Mouse (Mus musculus): ENCODE measurements around the gene Sult6b2. TPM values are rescaled to one million over a fixed set of nuclear protein-coding genes. Genes with fewer than 3 reads are reported as not detected.

The Sult6b2 gene
- polyA plus RNA-seq, 2 experiments from 2014 or later: not detected

DNA sequence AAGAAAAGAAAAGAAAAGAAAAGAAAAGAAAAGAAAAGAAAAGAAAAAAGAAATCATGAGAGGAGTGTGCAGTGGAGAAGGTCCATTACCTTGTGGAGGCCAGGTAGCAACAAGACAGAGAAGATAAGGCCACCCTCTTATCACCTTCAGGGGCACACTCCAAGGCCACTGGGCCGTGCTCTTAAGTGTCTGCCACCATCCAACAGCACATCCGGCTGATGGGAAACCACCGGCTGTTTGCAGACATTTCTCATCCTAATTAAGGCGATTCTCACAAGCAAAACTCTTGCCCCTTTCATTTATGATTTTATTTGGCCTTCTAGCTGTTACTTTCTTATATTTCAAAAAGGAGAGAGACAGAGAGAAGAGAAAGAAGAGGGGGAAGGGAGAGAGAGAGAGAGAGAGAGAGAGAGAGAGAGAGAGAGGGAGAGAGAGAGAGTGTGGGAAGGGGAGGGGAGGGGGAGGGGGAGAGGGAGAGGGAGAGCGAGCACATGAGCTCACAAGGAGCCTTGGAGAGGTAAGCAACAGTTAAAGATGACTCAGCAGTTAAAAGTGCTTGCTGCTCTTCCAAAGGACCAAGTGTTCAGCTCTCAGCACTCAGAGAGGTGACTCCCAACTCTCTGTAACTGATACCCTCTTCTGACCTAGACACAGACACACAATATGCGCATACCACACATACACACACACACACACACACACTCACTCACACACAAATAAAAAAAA is 5.2 kb upstream of the Sult6b2 start:
- peak; percentile 86 for ATAC-seq

GRCm38 (mm10) chr6:142806326-142806725 is 2.0 kb upstream of the Sult6b2 start:
- no peak for ATAC-seq

DNA sequence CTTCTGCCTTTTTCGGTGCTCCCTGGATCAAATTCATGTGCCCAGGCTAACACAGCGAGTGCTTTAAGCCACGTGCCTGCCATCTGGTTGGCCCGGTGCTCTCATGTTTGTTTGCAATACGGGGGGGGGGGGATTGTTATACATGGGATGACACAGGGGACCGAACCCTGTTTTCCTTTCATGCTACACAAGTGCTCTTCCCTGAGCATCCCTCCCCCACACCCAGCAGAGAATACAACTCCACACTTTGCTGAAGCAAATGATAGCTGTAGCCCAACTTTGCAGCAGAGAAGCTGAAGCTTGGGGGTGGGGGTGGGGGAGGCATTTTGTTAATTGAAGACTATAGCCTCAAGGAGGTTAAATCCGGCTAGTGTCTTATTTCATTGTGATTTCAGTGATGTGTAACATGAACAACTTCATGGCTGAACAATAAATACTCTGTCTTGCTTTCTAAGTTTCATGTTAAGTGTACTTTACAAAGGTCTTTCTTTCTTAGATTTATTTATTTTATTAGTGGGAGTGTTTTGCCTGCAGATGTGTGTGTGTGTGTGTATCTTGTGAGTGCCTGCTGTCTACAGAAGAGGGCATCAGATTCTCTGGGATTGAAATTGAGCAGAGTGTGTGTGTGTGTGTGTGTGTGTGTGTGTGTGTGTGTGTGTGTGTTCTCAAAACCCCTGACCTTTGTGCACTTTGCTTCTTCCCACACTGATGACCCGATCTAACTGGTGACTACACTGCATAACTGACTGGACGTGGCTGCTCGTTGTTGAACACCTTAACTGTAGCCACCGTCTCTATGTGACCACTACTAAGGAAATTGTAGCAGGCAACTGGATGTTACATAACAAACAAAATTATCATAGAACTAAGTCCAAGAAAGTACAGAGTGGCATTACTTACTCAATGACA is 1.4 kb downstream of the Sult6b2 start:
- no peak for ATAC-seq

DNA sequence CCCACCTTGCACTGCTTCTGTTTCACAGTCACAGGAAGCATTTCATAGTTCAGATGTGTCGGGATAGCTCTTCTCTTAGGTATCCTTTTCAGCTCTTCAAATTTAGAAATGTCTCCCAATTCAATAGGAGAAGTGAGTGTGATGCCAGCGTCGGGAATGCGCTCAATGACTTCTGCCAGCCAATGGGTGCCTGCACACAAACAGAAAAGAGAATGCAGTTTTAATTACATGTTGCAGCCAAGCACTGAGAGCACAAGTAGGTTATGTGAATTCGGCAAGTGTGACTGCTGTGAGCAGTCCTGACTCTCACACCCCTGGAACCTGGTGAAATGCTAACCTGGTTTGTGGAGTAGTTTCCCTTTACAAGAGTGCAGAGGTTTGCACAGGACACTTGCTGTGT is 2.6 kb downstream of the Sult6b2 start:
- no peak for ATAC-seq

DNA sequence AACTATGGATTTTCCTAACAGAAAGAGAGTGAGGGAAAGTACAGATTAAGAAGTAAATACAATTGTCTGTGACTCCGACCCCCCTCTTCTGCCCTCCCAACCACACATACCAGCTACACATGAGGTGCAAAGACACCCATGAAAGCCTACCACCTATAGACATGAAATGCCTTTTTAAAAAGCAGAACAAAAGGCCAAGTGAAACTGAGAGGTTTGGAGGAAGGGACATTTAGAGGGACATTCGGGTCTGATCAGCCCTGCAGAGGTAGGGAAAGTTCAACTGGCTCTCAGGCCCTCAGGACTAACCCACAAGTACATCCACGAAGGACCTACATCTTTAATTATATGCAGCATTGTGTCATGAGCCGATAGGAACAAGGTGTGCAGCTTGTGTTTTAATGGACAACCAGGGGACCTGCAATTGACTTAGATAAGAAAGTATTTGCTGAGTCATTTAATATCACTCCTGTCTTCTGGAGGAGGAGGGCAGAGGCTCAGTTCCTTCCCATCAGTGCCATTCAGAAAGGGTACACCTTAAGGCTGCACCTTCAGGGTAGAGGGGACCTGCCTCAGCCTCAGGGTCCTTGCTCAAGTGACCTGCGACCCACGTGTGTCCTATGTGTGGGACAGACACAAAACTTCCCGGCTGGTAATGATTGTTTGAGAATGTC is 4.5 kb downstream of the Sult6b2 start:
- ATAC-seq: no peak

DNA sequence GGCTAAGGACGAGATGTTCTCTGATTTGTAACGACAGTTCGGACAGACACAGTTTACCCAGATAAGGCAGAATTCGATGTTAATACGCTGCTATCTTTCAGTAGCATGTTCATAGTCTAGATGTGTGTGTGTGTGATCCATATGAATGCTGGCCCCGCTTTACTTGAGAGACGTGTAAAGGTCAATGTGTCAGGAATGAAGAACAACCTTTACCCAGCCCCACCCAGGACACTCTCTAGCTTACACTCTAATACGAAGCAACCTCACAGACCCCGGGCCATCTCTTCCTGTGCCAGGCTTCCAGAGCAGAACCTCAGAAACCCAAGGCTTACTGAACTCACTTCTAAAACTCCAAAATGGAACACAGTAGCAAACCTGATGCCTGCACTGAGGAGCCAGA is 5.5 kb downstream of the Sult6b2 start:
- no peak for ATAC-seq

DNA sequence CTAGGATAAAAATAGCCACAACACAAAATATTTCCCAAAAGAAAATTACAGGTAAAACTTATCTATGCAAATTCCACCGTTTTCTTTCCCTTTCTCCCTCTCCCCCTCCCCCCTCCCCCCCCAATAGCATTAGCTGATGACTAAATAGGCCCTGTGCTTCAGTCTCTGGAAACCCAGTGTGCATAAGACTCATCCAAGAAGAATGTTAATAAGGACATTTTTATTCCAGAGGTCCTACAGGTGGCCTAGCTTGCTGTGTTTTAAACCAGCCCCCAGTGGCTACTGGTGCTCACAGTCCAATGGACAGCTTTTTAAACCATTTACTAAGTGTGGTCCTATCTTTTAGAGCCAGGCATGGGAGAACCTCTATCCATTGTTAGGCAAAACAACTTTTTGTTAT is 6.3 kb downstream of the Sult6b2 start:
- no peak for ATAC-seq

- no peak for ATAC-seq
Measured at GRCm38 (mm10) chr6:142795655-142796441, 8.5 kb downstream of the Sult6b2 start.

DNA sequence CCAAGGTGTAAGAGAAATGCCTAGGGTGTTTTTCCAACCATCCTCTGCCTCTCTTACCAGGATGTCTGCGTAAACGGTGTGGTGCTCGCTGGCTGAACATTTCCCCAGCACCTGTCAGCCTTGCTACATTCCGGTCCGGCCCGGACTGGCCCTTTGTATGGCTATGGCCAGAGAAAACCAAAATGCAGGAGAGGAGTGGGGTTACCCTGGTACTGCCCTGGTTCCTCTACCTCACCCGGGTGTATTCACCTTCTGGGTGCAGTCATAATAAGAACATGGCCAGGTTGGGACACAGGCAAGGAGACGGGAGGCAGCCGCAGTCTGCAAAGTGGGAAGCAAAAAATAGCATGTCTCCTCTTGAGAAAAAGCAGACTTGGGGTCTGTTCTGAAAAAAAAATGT is 9.2 kb downstream of the Sult6b2 start:
- no peak for ATAC-seq

- ATAC-seq: no peak
Measured at GRCm38 (mm10) chr6:142793468-142793867, 10.8 kb downstream of the Sult6b2 start.

DNA sequence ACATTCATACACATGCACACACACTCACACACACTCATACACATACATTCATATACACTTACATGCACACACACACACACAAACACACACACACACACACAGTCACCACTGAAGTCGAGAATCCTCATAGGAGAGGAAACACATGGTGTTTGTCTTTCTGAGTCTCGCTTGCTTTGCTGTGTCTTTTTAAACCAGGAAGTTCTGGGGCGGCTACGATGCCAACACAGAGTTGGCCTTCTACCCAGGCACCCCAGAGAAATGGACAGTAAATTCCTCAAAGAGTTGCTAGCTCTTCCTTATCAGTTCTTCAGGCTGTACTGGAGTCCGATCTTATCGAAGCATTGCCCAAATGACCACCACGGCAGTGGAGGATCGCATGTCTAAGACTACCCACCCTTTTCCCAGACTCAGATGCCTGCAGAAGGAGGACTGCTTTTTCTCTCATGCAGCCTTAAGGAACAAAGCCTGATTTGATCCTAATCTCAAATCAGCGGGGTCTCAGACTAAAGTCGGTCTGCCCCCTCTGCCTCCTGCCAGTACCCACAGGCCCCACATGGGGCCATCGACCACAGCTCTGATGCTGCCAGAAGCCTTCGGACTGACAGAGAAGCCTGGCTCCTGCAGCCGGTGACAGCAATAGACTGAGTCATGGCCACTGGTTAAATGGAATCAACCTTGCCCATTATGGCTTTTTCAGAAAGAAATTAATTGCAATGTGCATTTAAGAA is 11.9 kb downstream of the Sult6b2 start:
- ATAC-seq: no peak

DNA sequence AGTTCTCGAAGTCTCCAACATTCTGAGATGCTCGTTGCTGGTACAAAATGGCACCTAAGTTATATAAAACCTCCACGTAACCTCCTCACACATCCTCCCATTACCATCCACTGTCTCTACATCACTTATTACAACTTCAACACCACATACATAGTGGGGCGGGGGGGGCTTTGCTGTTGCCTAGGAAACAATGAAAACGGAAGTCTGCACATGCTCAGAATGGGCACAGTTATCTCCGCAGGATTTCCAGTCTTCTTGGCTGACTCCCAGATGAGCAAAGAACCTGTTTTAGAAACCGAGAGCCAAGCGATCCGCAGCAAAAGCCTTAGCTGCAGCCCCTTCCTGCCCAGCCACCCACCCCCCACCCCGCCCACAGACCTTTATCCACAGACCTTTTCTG is 14.6 kb downstream of the Sult6b2 start:
- no peak for ATAC-seq

DNA sequence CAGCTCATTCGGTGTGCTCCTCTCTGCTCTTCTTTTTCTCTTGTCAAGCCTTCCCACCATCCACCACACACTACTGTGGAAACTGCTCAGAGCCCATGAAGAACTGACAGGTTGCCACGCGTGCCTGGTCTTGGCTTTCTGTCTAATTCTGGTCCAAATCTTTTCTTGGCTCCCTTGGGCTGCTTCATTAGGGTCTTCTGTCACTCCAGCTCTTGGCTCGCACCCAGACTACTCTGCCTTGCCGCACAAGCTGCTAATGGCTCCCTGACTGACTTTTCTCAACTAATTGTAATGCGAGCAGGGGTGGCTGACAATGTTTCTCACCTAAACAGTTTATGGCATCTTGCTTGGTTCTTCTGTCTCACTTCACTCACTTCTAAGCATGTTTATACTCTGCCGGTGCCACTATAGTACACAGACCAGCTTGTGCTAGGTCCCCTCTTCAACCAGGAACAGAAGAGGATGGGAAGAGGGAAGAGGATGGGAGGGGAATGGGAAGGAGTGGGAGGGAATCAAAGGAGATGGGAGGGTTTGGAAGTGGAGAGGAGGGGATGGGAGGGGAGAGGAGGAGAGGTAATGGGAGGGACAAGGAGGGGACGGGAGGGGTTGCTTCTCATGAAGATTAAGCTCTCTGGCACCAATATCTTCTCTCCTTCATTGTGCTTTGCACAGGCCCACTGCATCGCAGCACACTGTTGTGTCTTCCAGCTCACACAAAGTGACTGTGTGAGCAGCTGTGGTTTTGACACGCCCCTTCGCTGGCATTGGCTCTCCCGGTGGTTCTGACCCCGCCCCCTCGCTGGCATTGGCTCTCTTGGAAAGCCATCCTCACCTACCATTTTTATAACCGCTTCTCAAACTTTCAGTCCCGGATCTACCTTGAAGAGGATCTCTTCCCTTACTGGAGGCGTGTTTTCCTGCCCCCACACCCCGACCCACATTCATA is 16.0 kb downstream of the Sult6b2 start:
- ATAC-seq: no peak

- ATAC-seq: no peak
Measured at GRCm38 (mm10) chr6:142786106-142786505, 18.2 kb downstream of the Sult6b2 start.

DNA sequence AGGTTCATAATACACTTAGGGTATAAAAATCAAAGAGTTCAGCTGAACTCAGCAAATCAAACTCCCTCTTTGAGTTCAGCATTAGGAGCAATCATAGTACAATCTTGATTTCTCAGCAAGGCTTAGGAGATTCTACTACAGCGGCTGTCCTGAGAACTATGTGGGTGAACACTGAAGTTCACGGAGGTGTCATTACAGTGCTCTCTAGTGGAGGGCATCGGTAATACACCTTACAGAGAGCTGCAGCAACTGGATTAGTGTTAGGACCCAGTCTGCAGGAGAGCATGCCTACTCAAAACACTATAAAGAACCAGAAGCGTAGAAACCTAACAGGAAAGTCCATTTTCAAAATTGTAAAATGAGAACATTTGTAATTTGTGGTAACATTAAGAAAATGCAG is 19.0 kb downstream of the Sult6b2 start:
- ATAC-seq: peak; percentile 93

DNA sequence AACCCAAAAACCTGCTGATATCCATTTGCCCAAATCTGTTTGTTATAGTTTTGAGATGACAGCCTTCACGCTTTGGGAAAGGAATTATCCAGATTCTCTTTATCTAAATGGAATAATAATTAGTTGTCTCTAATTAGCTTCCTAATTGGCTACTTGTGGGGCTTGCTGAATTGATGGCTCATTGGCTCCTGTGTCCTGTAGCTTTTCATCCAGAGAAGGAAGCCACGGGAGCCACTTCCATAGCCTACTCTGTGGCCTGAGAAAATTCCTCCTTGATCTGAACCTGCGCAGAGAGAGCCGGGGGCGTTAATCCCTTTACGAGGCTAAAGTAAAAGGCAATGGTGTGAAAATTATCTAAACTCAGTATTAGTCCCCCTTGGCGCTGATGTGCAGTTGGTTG is 23.0 kb downstream of the Sult6b2 start:
- no peak for ATAC-seq

DNA sequence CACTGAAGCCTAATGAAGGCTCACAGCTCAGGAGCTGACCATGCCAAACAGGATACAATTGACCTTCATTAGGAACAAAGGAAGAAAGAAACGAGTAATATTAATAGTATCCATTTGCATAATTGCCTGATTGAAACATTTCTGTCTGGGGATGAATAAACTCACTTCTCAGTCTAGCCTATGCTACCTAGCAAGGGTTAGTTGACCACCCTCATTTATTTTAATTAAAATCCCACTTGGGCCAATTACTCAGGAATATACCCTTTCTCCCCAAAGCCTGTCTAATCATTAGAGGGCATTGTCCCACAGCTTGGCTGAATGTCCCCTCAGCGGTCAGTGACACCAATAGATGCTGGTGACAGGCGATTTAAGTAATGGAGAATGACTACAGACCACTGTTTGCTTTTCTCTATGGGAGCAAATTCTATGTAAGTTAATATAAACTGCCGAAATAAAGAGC is 23.7 kb downstream of the Sult6b2 start:
- no peak for ATAC-seq

DNA sequence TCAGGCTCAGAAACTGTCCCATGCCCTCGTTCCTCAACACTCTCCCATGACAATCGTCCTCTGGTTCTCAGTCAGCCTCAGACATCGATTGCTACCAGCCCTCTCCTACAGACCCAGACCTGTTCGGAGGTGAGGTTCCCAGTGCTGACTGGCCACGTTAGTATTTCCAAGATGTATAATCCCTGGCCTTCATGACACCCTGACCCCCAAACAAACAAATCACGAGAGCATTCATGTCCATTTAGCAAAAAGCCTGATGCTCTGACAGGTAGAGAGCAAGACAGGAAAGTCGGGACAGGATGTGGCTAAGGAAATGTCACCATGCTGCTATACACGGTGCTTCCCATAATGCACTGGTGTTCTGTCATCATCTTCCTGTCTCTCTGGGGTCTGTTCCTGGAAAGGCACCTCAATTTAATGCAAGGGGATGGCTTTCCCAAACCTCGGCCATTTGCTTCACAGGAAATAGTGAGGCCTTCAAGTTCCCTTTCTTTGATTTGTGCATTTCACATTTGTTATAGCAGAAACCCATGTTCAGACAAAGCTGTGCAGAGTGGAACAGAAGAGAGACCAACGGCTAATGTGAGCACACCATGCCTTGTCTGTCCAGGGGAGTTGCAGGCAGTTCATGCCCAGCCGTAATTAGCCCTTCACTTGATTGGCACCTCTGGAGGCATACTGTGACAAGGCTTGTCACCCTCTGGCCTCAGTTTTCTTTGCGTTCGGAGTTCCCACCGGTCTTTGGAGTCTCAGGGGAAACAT is 24.3 kb downstream of the Sult6b2 start:
- ATAC-seq: peak; percentile 94

- ATAC-seq: peak; percentile 63
Measured at GRCm38 (mm10) chr6:142779045-142779811, 25.1 kb downstream of the Sult6b2 start.
